Mouse (Mus musculus) adrenal gland, postnatal 10 days (tissue): Measurements from ENCODE around the gene Mybbp1a. TPM values are rescaled to one million over a fixed set of nuclear protein-coding genes. Genes with fewer than 3 reads are reported as not detected.
A peak's percentile ranks its signal among the peaks of the same experiment; 100 is the strongest.

Experiments
- DNase-seq: peaks from one replicate; pipeline ENCODE4 v3.0.0; 2021; ENCODE audit warnings: mixed read lengths
- total RNA-seq, 2 experiments: library from RNA; stranded (reverse); gene quantifications; 2 replicates each; pipeline ENCODE4 v1.2.3; 2021

Mybbp1a gene
- total RNA-seq, 2 experiments from 2014 or later, result 77.5 to 84.6 TPM

DNA sequence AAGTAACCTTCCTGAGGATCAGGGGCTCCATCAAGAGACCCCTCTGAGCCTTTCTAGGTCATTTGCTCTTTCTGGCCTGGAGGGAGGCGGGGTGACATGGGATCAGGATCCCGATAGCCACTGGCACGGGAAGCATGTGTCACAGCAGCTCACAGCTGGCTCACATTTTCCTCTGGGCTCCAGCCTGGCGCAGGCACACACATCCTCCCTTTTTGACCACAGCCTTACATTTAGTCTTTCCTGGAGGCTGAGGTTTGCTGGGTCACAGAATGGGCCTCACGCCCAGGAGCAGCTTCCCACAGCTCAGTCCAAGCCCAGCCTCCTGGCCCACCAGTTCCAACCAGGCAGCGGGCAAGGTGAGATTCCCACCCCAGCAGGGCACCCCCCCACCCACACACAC, 37.1 kb downstream of the Mybbp1a start:
- DNase-seq, result no peak

DNA sequence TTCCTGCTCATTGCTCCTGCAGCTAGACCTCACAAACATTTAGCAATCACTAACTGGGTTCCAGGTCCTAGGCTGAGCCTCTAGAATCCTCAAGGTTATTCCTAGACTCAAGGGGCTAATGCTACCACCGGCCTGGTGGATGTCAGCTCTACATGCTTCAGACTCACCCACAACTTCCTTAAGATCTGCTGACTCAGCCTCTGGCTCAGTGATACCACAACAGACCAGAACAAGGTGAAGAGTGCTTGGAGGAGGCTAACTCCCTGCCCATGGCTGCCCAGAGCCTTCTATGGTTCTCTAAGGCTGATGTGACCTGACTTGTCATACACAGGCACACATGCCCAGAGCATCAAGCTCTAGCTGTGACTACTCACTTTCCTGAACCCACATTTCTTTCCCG, 38.3 kb downstream of the Mybbp1a start:
- no peak for DNase-seq

DNA sequence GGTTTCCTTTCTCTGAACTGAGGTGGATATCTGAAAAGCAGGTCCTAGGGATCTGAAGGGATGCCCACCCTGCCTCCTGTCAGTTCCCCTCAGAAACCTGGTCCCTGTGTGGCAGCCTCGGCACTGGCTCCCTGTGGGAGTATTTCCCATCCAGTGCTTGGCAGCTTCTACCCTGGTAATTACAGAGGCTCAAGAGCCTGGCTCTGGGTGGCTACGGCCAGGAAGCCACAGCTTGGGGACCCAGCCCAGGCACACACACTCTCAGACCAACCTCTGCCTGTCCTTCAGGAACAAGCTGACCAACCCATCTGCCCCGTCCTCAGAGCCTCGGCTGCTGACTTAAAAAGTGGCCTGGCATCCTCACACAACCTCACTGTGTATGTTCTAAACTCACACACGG, 40.2 kb downstream of the Mybbp1a start:
- no peak for DNase-seq

DNA sequence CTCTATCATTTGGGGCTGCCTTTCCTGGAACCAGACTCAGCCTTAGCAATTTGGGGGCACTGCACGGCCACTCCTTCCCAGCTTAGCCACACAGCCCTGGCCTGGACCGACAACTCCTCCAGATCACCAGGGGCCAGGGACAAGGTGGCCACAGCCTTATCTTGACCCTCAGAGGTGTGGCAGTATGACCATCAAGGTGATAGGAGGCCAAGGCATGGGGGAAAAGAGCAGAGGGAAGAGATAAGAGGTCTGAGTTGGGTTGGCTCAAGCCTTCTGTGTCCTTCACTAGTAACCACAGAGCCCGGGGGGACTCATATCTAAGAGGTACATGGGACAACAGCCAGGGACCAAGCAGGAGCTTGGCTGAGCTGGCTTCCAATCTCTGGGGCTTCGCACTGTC, 40.8 kb downstream of the Mybbp1a start:
- no peak for DNase-seq

DNA sequence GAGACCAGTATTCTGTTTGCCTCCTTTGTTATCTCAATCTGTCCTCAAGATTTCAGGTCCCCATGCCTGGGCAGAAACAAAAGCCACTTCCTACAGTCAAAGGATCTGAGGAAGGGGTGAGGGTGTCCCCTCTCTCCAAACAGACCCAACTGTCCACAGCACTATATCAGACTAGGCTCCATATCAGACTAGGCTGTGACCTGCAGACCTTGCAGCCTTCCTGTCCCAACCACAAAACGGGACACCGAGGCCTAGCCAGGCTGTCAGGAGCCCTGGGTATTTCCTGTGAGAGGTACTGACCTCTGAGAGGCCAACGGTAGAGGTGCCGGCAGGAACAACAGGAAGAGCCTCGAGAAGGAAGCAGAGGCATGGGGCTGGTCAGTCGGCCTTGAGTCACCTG, 43.4 kb downstream of the Mybbp1a start:
- DNase-seq, result no peak

DNA sequence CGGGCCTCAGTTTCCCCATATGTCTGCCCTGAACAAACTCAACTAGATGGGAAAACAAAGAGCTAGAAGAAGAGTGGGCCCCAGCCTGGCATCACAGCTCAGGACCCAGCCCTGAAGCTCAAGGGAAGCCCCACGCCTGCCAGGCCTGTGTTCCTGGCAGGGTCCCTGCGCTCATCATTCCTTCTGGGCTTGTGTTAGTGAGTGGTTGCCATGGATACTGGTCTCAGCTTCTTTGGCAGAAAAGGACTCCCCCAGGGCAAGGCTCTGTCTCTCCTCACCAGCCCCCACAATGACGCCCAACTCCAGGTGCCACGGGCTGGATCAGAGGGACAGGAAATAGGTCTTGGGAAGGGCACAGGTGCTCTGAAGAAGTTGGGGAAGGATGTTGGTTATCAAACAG, 44.0 kb downstream of the Mybbp1a start:
- DNase-seq, result no peak

DNA sequence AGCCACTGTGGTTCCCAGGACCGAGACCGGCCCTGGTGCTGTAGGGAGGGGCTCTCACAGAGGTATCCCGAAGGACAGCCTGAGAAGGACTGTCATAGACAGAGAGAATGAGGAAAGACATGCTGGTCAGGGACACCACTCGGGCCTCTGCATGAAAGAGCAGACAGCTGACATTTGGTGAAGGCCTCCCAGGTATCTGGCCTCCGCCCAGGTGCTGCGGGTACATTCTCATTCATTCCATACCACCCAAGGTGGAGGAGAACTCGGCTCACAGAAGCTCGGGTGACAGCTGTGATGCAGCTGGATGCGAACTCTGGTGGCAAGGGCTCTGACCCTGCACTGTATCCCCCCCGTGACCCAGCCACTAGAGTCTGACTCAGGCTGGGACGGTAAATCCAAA, 44.8 kb downstream of the Mybbp1a start:
- DNase-seq, result no peak

DNA sequence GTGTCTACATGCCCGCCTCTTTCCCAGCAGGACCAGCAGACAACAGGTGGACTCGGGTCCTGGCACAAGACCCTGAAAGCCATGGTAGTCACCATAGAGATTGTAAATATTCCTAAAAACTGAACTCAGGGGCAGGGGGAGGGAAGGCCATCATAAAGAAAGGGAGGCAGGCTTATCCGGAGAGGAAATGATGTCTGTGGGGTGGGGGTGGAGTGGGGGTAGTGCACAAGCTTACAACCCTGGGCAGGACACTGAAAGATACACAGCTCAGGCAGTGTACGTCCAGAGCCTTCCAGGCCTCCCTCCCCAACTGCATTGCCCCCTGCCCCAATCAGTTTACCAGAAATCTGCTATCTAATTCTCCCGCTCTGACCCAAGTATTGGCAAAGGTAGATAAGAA, 46.0 kb downstream of the Mybbp1a start:
- DNase-seq, result no peak

DNA sequence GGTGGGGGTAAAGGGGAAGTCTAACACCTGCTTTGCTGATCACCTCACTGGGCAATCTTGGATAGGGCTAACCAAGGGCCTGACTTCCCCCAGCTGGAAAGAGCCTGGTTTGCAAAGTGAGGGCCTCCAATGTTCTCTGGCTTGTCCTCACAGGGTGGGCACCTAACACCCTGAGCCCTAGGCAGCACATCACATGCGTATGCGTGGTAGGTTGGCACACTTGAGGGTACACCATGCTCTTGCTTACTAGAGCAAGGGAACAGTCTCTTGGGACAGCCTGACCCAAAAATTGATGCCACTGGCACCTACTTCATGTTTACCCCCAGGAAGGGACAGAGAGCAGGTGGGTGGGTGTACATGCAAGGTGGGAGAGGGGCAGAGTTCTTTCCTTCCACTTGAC, 46.6 kb downstream of the Mybbp1a start:
- DNase-seq, result no peak

DNA sequence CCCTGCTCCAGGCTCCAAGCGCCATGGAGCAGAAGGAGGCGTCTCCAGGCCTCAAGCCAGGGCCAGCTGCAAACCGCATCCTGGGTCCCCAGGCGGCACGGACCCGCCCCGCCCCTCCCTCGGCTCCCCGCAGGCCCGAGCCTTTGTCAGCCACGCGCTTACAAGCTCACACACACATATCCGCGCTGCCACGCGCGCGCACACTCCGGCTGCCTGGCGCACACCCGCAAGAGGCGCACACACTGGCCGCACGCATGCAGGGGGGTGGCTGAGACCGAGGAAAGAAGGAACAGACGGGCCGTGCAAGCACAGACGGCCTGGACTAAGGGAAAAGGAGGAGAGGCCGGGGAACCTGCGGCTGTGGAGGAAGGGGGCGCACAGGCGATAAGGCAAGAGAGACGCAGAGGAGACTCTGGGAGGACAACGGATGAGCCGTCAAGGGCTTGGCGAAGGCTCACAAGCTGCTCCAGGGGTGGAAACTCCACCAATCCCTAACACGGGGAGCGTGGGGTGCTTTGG, 47.7 kb downstream of the Mybbp1a start:
- DNase-seq, result peak; percentile 37

DNA sequence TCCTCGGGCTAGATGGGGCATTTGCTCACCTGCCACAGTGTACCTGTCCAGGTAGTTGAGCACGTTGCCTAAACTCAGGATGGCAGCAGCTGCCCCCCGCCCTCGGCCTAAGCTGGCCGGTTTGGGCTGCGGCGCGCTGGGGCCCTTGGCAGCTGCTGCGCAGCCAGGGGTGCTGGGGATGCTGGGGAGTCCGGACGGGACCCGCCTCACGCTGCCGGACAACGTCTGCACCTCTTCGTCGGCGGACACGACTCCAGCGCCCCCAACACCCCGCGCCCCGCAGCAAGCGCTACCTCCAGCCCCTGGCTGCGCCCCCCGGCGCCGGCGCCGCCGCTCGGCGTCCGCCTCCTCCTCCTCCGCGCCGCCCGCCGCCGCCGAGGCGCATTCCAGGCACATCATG, 48.2 kb downstream of the Mybbp1a start:
- peak; percentile 21 for DNase-seq

DNA sequence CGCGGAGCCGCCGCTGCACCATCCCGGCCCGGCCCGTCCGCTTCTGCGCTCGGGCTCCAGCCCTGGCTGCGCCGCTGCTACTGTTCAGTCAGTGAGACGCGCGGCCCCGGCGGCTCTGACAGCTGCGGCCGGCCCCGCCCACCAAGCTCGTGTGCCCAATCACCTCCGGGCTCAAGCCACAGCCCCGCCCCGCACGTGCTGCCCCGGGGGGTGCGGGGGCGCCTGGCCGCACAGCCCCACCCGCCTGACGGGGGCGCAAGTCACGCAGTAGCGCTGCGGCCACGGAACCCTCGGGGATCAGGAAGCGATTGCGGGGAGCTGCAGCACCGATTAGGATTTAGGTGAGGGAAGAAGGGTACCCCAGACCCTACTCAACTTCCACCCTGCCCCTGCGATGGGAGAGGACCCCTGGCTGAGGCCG, 48.7 kb downstream of the Mybbp1a start, which contains the start of gene Spns2:
Spns2 (minus strand) TSS at position 24 of the 421 bp plus-strand sequence.
- peak; percentile 94 for DNase-seq

DNA sequence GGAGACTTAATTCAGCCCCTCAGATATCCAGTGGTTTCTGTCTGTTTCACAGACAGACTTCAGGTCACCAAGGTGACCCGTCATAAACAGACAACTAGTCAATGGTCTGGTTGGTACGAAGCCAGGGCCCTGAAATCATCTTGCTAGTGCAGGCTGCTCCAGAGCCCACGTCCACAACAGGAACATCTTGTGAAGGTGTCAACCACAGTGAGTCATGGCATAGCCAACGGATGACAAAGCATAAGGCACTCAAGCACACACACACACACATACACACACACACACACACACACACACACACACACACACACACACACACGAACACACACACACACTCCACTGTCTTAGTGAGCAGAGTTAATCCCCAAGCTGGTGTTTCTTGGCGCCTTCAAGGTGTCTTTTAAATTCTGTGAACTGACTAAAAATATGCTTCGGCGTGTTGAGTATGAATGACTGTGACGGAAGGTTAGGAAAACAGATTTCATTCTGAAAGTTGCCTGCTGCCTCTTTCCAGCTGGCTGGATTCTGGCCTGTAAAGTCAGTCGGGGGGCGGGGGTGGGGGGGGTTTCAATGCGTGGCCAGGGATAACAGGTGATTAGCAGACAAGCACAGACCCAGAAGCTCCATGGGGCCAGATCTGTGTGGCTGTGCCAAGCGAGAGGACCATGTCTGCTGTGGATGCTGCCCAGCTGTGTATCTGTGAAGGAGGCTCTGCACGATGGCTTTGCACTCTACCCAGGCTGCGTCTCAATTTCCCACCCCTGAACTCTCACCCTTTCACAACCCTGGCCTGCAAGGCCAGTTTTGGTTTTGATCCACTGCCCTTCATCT, 50.2 kb downstream of the Mybbp1a start:
- DNase-seq, result no peak

DNA sequence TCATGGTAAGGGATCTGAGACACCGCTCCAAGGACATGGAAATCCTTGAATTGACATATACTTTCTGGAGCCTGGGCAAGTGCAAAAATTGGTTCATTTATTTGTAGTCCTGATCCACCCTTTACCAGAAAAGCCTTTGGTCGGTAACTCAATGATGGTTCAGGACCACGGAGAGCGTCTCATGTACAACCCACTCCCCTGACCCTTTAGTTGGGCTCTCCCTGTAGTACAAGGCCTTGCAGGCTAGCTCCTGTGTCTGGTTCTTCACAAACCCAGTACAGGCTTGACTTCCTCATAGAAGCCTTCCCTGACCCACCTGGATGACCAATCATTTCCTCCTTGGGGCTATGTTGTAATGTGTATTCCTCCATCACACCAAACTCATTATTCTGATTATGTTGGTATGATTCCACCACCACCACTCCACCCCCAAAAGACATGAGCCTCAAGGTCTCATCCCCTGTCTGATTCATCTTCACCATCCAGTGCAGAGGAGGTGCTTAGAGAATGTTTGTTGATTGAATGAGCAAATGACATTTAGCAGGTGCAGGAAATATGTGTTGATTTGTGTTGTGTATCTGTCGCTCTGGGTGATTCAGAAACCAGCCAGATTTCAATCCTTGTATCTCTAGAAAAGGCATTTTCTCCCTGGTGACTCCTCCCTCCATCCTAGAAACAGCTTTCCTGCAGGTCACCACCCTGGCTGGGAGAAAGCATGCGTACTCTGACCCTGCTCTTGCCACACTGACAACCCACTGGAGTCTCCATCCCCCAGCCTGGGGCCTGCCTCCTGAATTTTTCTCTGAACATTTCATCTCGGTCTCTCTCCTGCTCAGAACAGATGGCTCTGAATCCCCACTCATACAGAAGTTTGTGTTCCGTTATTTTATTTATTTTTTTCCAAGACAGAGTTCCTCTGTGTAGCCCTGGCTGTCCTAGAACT, 53.2 kb downstream of the Mybbp1a start:
- DNase-seq, result no peak

DNA sequence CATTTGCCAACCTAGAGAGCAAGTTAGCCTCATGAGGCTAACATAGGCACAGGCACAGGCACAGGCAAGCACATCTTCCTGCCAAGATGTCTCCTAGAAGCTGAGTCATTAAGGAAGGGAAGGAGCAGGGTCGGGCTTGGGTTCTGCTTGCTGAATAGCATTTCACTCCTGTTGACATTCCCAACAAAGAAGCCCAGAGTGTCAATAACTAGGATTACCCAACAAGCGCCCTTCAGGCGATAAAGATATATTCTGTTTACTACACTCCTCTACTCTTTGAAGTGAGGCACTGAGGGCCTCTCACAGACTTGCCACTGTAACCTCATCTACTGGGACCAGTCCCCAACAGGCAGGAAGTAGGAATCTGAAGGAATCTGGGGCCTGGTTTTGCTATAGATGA, 54.9 kb downstream of the Mybbp1a start:
- DNase-seq, result no peak

DNA sequence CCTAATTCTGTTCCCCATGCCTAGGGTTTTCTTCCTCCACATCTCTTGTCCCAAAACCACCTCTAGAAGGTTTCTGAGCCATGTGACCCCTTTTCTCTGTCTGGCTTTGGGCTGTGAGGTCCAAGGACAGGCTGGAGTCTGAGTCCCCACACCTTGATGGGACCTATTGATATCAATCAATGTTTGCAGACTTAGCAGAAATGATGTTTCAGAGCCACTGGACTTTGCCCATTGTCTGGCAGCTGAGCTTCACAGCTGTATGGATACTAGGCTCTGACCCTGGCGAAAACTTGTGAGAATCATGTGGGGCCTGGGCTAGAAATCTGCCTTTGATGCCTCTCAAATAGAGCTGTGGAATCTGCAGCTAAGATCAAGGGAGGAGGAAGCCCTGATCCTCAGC, 55.6 kb downstream of the Mybbp1a start:
- no peak for DNase-seq

DNA sequence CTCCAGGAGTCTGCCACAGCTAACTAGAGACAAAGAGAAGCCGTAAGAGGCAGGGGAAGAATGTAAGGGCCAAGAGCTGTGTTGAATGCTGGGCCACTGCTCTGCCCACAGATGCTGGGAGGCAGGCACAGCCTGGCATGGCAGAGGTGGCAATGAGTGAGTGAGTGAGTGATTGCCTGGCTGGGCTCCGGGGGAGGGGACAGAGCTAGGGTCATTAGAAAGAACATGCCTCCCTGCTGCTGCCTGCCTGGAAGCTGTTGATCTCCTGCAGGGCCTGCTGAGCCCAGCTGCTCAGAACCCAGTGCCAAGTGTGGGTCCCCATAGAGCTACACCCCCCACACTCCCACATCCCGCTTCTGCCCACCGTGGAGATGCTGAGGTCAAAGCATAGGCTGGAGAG, 56.2 kb downstream of the Mybbp1a start:
- DNase-seq, result no peak

DNA sequence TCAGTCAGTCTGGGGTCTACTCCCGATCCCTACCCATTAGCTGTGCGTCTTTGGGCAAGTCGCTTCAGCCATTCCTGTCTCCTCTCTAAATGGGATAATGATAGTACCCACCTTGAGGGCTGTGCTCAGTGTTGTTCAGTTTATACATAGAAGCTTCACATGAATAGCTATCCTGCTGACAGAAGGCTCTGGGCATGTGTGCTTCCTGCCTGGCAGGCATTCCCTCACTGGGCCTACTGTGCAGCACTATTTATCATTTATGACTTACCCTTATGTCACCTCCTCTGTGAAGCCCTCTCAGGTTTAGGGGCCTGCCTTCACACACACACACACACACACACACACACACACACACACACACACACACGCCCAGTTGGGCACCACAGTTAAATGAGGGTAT, 59.0 kb downstream of the Mybbp1a start:
- no peak for DNase-seq

Other genes starting within 250 kb of the Mybbp1a start
- gene Gm43951, start 234.5 kb upstream of the Mybbp1a start, total RNA-seq, result 1 to 10 TPM in 1 of 2 experiments, under 1 TPM in 1; 0.57 to 1.2 TPM
- 10 to 100 TPM in 1 of 2 experiments, 1 to 10 TPM in 1; 6.1 to 10.9 TPM for gene 4933427D14Rik, start 233.9 kb upstream of the Mybbp1a start, total RNA-seq
- 10 to 100 TPM; 61.5 to 64.0 TPM for gene Txndc17, start 233.8 kb upstream of the Mybbp1a start, total RNA-seq
- gene Med31, start 225.8 kb upstream of the Mybbp1a start, total RNA-seq, result 10 to 100 TPM; 12.3 to 14.4 TPM
- gene Slc13a5, start 174.1 kb upstream of the Mybbp1a start, total RNA-seq, result 1 to 10 TPM in 1 of 2 experiments, under 1 TPM in 1; 0.15 to 1.4 TPM
- gene Xaf1, start 139.7 kb upstream of the Mybbp1a start, total RNA-seq, result 10 to 100 TPM; 13.3 to 16.8 TPM
- not detected for gene Fbxo39, start 126.9 kb upstream of the Mybbp1a start, total RNA-seq
- gene Tekt1, start 78.9 kb upstream of the Mybbp1a start, total RNA-seq, result under 1 TPM in 1 of 2 experiments, not detected in 1; 0.21 TPM
- gene Smtnl2, start 29.6 kb upstream of the Mybbp1a start, total RNA-seq, result 10 to 100 TPM in 1 of 2 experiments, 1 to 10 TPM in 1; 6.6 to 14.7 TPM
- gene Ggt6, start 5.8 kb upstream of the Mybbp1a start, total RNA-seq, result 1 to 10 TPM; 2.7 to 3.5 TPM
- 10 to 100 TPM; 11.6 to 11.7 TPM for gene Spns2, start 48.5 kb downstream of the Mybbp1a start, total RNA-seq
- under 1 TPM; 0.21 to 0.55 TPM for gene Spns3, start 109.2 kb downstream of the Mybbp1a start, total RNA-seq
- gene Ube2g1, start 165.9 kb downstream of the Mybbp1a start, total RNA-seq, result 10 to 100 TPM; 45.0 to 45.9 TPM
- 10 to 100 TPM; 31.0 to 39.8 TPM for gene Ankfy1, start 248.7 kb downstream of the Mybbp1a start, total RNA-seq